Mouse (Mus musculus): ENCODE data around the gene Ndufa13.

- TF ChIP-seq GATA1 (IDR thresholded peaks at IDR 0.05; ENCODE audit: borderline replicate concordance, low read length) (no peak), FLI1 (IDR thresholded peaks at IDR 0.05; ENCODE audit: low read length) (no peak)
These were observed 32.2 kb downstream of the Ndufa13 start for GRCm38 (mm10) chr8:69870003-69870765.

Data from megakaryocyte, embryonic 14.5 days (primary cell).